10 mouse cellular contexts compared by ENCODE assay signal in the genomic region with DNA sequence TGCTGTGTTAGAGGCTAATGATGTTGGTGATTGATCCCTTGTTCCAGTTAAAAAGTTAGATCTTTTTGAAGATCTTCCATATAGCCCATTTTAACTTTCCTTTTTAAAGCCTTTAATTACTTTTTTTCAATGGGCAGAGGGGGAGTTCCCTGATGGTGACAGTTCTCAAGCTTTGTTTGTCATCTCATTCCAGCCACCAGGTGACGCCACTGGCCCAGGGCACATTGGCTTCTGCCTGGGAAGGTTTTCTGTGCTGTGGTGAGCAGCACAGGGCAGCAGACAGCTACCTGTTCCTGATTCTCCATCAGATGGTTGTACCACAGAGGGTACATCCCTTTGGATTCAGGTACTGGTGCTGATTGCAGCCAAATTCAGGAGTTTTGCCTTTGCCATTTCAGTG. TPM values are rescaled to one million over a fixed set of nuclear protein-coding genes. Genes with fewer than 3 reads are reported as not detected.
DNase-seq lines count a peak whose midpoint lies in the region; ATAC-seq lines count a peak whose summit lies in the region.
"Had no signal": no experiment of that assay in that cellular context is flagged by ENCODE, and none has a peak within 500 bp of the region (broad histone marks: within the 10 kb centered on the region; RNA-seq: fewer than 3 reads in every experiment).

No protein-coding gene starts in this region.

- no peaks in the 10 kb centered on the region for H3K27me3 ChIP-seq in embryonic facial prominence, embryonic 10.5 days (replicated peaks; ENCODE audit: low read depth, poor library complexity, severe bottlenecking)
- H3K27me3 ChIP-seq in liver, embryonic 13.5 days, result no peaks in the 10 kb centered on the region
- H3K27me3 ChIP-seq: heart, embryonic 15.5 days; stomach, embryonic 15.5 days had no signal

- WGBS in embryonic facial prominence, embryonic 10.5 days, result 27% methylated on average over 1 of the region's 1 CpGs
- 22% methylated on average over 1 of the region's 1 CpGs for WGBS in liver, embryonic 13.5 days (ENCODE audit: insufficient replicate concordance)

- no peak overlapping the region for H3K4me3 ChIP-seq in embryonic facial prominence, embryonic 10.5 days
- no peak overlapping the region for H3K4me3 ChIP-seq in liver, embryonic 13.5 days (replicated peaks)
- H3K4me3 ChIP-seq: heart, embryonic 15.5 days; stomach, embryonic 15.5 days had no signal

- H3K27ac ChIP-seq in embryonic facial prominence, embryonic 10.5 days (replicated peaks), result no peak overlapping the region
- no peak overlapping the region for H3K27ac ChIP-seq in liver, embryonic 13.5 days
- H3K27ac ChIP-seq: heart, embryonic 15.5 days; stomach, embryonic 15.5 days had no signal

- peaks cover 8% of the 10 kb centered on the region for H3K4me1 ChIP-seq in embryonic facial prominence, embryonic 10.5 days
- peaks cover 13% of the 10 kb centered on the region for H3K4me1 ChIP-seq in liver, embryonic 13.5 days (replicated peaks)
- H3K4me1 ChIP-seq: stomach, embryonic 15.5 days had no signal

- DNase-seq in spleen, adult 18-20 months, result peak; percentile 30 to 69
- no peak for DNase-seq in spleen, adult 12 weeks (ENCODE audit: low spot score)
- peak; percentile 59 to 84 for DNase-seq in adrenal gland, adult (ENCODE audit: inconsistent age in 2 of 2, low spot score in 1 of 2)
- DNase-seq in embryonic facial prominence, embryonic 10.5 days (ENCODE audit: low spot score), result peak; percentile 67
- peak; percentile 41 to 78 for DNase-seq in kidney, adult 8-10 months
- peak; percentile 18 for DNase-seq in liver, embryonic 13.5 days
- DNase-seq in right cerebral cortex, postnatal 10 days (ENCODE audit: low spot score in 2 of 2), result peak; percentile 43 to 60

- H3K4me2 ChIP-seq in liver, embryonic 13.5 days, result no peak overlapping the region
- H3K4me2 ChIP-seq: heart, embryonic 15.5 days; stomach, embryonic 15.5 days had no signal

- H3K9ac ChIP-seq in liver, embryonic 13.5 days, result no peak overlapping the region
- H3K9ac ChIP-seq: heart, embryonic 15.5 days; stomach, embryonic 15.5 days had no signal

- peaks cover 43% of the 10 kb centered on the region for H3K36me3 ChIP-seq in embryonic facial prominence, embryonic 10.5 days (replicated peaks)
- peaks cover 28% of the 10 kb centered on the region for H3K36me3 ChIP-seq in liver, embryonic 13.5 days
- H3K36me3 ChIP-seq: stomach, embryonic 15.5 days had no signal

- H3K9me3 ChIP-seq in embryonic facial prominence, embryonic 10.5 days, result no peaks in the 10 kb centered on the region
- H3K9me3 ChIP-seq in liver, embryonic 13.5 days (replicated peaks), result no peaks in the 10 kb centered on the region
- H3K9me3 ChIP-seq: heart, embryonic 15.5 days; stomach, embryonic 15.5 days had no signal

- ATAC-seq in liver, embryonic 13.5 days (ENCODE audit: low read depth), result no peak
- ATAC-seq in erythroid progenitor cell, adult 5-6 weeks (replicated peaks; ENCODE audit: low FRiP score, poor library complexity, severe bottlenecking), result no peak

RNA-seq across cellular contexts. Expression of a gene that starts 3.2 kb away (rescaled TPM):
- 37.1 and 41.4 TPM in 2 replicates for polyA plus RNA-seq in embryonic facial prominence, embryonic 10.5 days (2016; fragmentation: Nextera tagmentation; extraction: Ambion mirVana)
- polyA plus RNA-seq in liver, embryonic 13.5 days (2015; fragmentation: Nextera tagmentation; extraction: Ambion mirVana), result 23.0 and 25.3 TPM in 2 replicates
- 2.9 and 6.3 TPM in 2 replicates for total RNA-seq in erythroid progenitor cell, adult 5-6 weeks (2015; ENCODE audit: low replicate concordance)
- 4.7 and 20.1 TPM in 2 replicates for total RNA-seq in erythroid progenitor cell, adult 5-6 weeks (2017; ENCODE audit: low replicate concordance)
